Mouse (Mus musculus): ENCODE measurements around the gene Trim14. TPM values are rescaled to one million over a fixed set of nuclear protein-coding genes. Genes with fewer than 3 reads are reported as not detected.
A peak's percentile ranks its signal among the peaks of the same experiment; 100 is the strongest.

Gene Trim14
- polyA plus RNA-seq, 1 experiment from 2014 or later, result 2.3 TPM

DNA sequence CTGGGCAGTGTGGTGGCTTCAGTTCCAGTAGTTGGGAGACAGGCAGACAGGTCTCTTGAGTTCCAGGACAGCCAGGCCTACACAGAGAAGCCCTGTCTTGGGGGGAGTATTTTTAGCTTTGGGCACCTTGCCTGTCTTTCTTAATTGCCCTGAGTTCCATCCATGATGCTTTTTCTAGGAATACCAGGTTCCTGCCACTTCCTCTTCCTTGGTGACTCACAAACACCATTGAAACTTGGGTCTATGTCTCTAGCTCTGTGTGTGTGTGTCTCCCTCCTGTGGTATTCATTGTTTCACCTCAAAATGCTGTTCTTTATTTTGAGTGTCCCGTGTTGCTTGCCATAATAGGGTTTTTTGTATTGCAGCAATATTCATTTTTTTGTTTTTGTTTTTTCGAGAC lies 77.5 kb downstream of the Trim14 start:
- no peak overlapping the region for H3K27ac ChIP-seq (replicated peaks in 1 of 2; ENCODE audit: control insufficient read depth in 1 of 2, insufficient read depth in 1 of 2, low read depth in 2 of 2, low read length in 2 of 2)
- no peak overlapping the region for H3K4me3 ChIP-seq (ENCODE audit: control insufficient read depth in 1 of 2, insufficient read depth in 1 of 2, low read depth in 1 of 2, low read length in 2 of 2)
- 97% methylated on average over 2 of the region's 2 CpGs for WGBS
- H3K4me1 ChIP-seq (ENCODE audit: control insufficient read depth in 2 of 2, insufficient read depth in 2 of 2, low read length in 2 of 2), result peaks cover 9 to 48% of the 10 kb centered on the region in 2 experiments; a peak in 3 of 4 replicates
- no peaks in the 10 kb centered on the region for H3K27me3 ChIP-seq (ENCODE audit: control insufficient read depth, insufficient read depth, low read length)
- no peaks in the 10 kb centered on the region for H3K9me3 ChIP-seq (ENCODE audit: control insufficient read depth, low read length)
- H3K9ac ChIP-seq (ENCODE audit: low read length), result no peak overlapping the region
- H3K36me3 ChIP-seq (ENCODE audit: control insufficient read depth, insufficient read depth, low read length), result peaks cover 34% of the 10 kb centered on the region
- ATAC-seq (ENCODE audit: insufficient number of reproducible peaks, insufficient read depth, low FRiP score, low read depth), result no peak
- H3K4me2 ChIP-seq (ENCODE audit: low read length), result no peak overlapping the region

GRCm38 (mm10) chr4:46457186-46457585 lies 78.8 kb downstream of the Trim14 start:
- 90% methylated on average over 3 of the region's 3 CpGs for WGBS
- peaks cover 14 to 54% of the 10 kb centered on the region in 2 experiments for H3K4me1 ChIP-seq (ENCODE audit: control insufficient read depth in 2 of 2, insufficient read depth in 2 of 2, low read length in 2 of 2)
- no peaks in the 10 kb centered on the region for H3K9me3 ChIP-seq (ENCODE audit: control insufficient read depth, low read length)
- no peak overlapping the region for H3K4me2 ChIP-seq (ENCODE audit: low read length)
- no peaks in the 10 kb centered on the region for H3K27me3 ChIP-seq (ENCODE audit: control insufficient read depth, insufficient read depth, low read length)
- no peak overlapping the region for H3K27ac ChIP-seq (replicated peaks in 1 of 2; ENCODE audit: control insufficient read depth in 1 of 2, insufficient read depth in 1 of 2, low read depth in 2 of 2, low read length in 2 of 2)
- no peak overlapping the region for H3K9ac ChIP-seq (ENCODE audit: low read length)
- peaks cover 22% of the 10 kb centered on the region for H3K36me3 ChIP-seq (ENCODE audit: control insufficient read depth, insufficient read depth, low read length)
- H3K4me3 ChIP-seq (ENCODE audit: control insufficient read depth in 1 of 2, insufficient read depth in 1 of 2, low read depth in 1 of 2, low read length in 2 of 2), result no peak overlapping the region
- no peak for ATAC-seq (ENCODE audit: insufficient number of reproducible peaks, insufficient read depth, low FRiP score, low read depth)

GRCm38 (mm10) chr4:46456762-46457161 lies 79.2 kb downstream of the Trim14 start:
- Histone ChIP-seq H3K9ac (ENCODE audit: low read length) (no peak overlapping the region), H3K4me2 (ENCODE audit: low read length) (no peak overlapping the region), H3K27ac (replicated peaks in 1 of 2; ENCODE audit: control insufficient read depth in 1 of 2, insufficient read depth in 1 of 2, low read depth in 2 of 2, low read length in 2 of 2) (no peak overlapping the region), H3K4me3 (ENCODE audit: control insufficient read depth in 1 of 2, insufficient read depth in 1 of 2, low read depth in 1 of 2, low read length in 2 of 2) (no peak overlapping the region), H3K4me1 (ENCODE audit: control insufficient read depth in 2 of 2, insufficient read depth in 2 of 2, low read length in 2 of 2) (peaks cover 14 to 50% of the 10 kb centered on the region in 2 experiments), H3K9me3 (ENCODE audit: control insufficient read depth, low read length) (no peaks in the 10 kb centered on the region), H3K36me3 (ENCODE audit: control insufficient read depth, insufficient read depth, low read length) (peaks cover 19% of the 10 kb centered on the region), H3K27me3 (ENCODE audit: control insufficient read depth, insufficient read depth, low read length) (no peaks in the 10 kb centered on the region)
- WGBS, result 90% methylated on average over 4 of the region's 4 CpGs
- ATAC-seq (ENCODE audit: insufficient number of reproducible peaks, insufficient read depth, low FRiP score, low read depth), result no peak

GRCm38 (mm10) chr4:46454097-46454864 lies 81.7 kb downstream of the Trim14 start:
- H3K4me1 ChIP-seq (ENCODE audit: control insufficient read depth in 2 of 2, insufficient read depth in 2 of 2, low read length in 2 of 2), result peaks cover 14 to 49% of the 10 kb centered on the region in 2 experiments
- ATAC-seq (ENCODE audit: insufficient number of reproducible peaks, insufficient read depth, low FRiP score, low read depth), result no peak
- no peaks in the 10 kb centered on the region for H3K36me3 ChIP-seq (ENCODE audit: control insufficient read depth, insufficient read depth, low read length)
- no peak overlapping the region for H3K4me3 ChIP-seq (ENCODE audit: control insufficient read depth in 1 of 2, insufficient read depth in 1 of 2, low read depth in 1 of 2, low read length in 2 of 2)
- no peaks in the 10 kb centered on the region for H3K9me3 ChIP-seq (ENCODE audit: control insufficient read depth, low read length)
- H3K27me3 ChIP-seq (ENCODE audit: control insufficient read depth, insufficient read depth, low read length), result no peaks in the 10 kb centered on the region
- 68% methylated on average over 5 of the region's 5 CpGs for WGBS
- H3K27ac ChIP-seq (replicated peaks in 1 of 2; ENCODE audit: control insufficient read depth in 1 of 2, insufficient read depth in 1 of 2, low read depth in 2 of 2, low read length in 2 of 2), result no peak overlapping the region; a peak in 1 of 4 replicates
- peak overlapping the region; percentile 14 for H3K4me2 ChIP-seq (ENCODE audit: low read length)
- peak overlapping the region; percentile 18; the same call in 1 of the 2 replicates for H3K9ac ChIP-seq (ENCODE audit: low read length)

GRCm38 (mm10) chr4:46452855-46453719 lies 82.9 kb downstream of the Trim14 start:
- peak overlapping the region; percentile 93 to 99 for H3K4me3 ChIP-seq (ENCODE audit: control insufficient read depth in 1 of 2, insufficient read depth in 1 of 2, low read depth in 1 of 2, low read length in 2 of 2)
- H3K27me3 ChIP-seq (ENCODE audit: control insufficient read depth, insufficient read depth, low read length), result no peaks in the 10 kb centered on the region
- ATAC-seq (ENCODE audit: insufficient number of reproducible peaks, insufficient read depth, low FRiP score, low read depth), result no peak
- H3K36me3 ChIP-seq (ENCODE audit: control insufficient read depth, insufficient read depth, low read length), result no peaks in the 10 kb centered on the region
- 46% methylated on average over 13 of the region's 13 CpGs for WGBS
- H3K9me3 ChIP-seq (ENCODE audit: control insufficient read depth, low read length), result no peaks in the 10 kb centered on the region
- H3K4me1 ChIP-seq (ENCODE audit: control insufficient read depth in 2 of 2, insufficient read depth in 2 of 2, low read length in 2 of 2), result peaks cover 15 to 49% of the 10 kb centered on the region in 2 experiments
- peak overlapping the region; percentile 97 to 99; a peak in 3 of 4 replicates for H3K27ac ChIP-seq (replicated peaks in 1 of 2; ENCODE audit: control insufficient read depth in 1 of 2, insufficient read depth in 1 of 2, low read depth in 2 of 2, low read length in 2 of 2)
- peak overlapping the region; percentile 78 for H3K4me2 ChIP-seq (ENCODE audit: low read length)
- H3K9ac ChIP-seq (ENCODE audit: low read length), result peak overlapping the region; percentile 99

DNA sequence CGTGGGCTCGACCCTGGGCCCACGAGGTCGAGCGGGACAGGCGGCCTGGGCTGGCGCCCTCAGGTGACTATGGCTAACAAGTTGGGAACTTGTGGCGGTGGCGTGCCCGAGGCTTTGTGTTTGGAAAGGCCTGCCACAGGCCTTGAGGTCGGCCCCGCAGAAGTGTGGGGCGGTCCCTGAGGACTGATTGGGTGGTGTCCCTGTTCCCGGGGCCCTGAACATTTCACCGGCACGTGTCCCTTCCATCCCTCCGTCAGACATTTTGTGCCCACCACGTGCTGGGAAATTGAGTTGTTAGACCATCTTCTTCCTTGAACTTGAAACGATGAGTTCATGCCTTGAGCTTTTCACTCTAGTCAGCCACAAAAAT lies 83.5 kb downstream of the Trim14 start:
- Histone ChIP-seq H3K4me1 (ENCODE audit: control insufficient read depth in 2 of 2, insufficient read depth in 2 of 2, low read length in 2 of 2) (peaks cover 14 to 43% of the 10 kb centered on the region in 2 experiments), H3K27ac (replicated peaks in 1 of 2; ENCODE audit: control insufficient read depth in 1 of 2, insufficient read depth in 1 of 2, low read depth in 2 of 2, low read length in 2 of 2) (peak overlapping the region; percentile 97 to 99), H3K9me3 (ENCODE audit: control insufficient read depth, low read length) (no peaks in the 10 kb centered on the region), H3K36me3 (ENCODE audit: control insufficient read depth, insufficient read depth, low read length) (no peaks in the 10 kb centered on the region), H3K4me3 (ENCODE audit: control insufficient read depth in 1 of 2, insufficient read depth in 1 of 2, low read depth in 1 of 2, low read length in 2 of 2) (peak overlapping the region; percentile 93 to 99), H3K9ac (ENCODE audit: low read length) (peak overlapping the region; percentile 99), H3K4me2 (ENCODE audit: low read length) (peak overlapping the region; percentile 78), H3K27me3 (ENCODE audit: control insufficient read depth, insufficient read depth, low read length) (no peaks in the 10 kb centered on the region)
- 0% methylated on average over 19 of the region's 19 CpGs for WGBS
- ATAC-seq (ENCODE audit: insufficient number of reproducible peaks, insufficient read depth, low FRiP score, low read depth), result peak; percentile 18; the same call in 1 of the 2 replicates

- Histone ChIP-seq H3K4me2 (ENCODE audit: low read length) (peak overlapping the region; percentile 78), H3K4me1 (ENCODE audit: control insufficient read depth in 2 of 2, insufficient read depth in 2 of 2, low read length in 2 of 2) (peaks cover 14 to 38% of the 10 kb centered on the region in 2 experiments), H3K9me3 (ENCODE audit: control insufficient read depth, low read length) (no peaks in the 10 kb centered on the region), H3K36me3 (ENCODE audit: control insufficient read depth, insufficient read depth, low read length) (no peaks in the 10 kb centered on the region), H3K27ac (replicated peaks in 1 of 2; ENCODE audit: control insufficient read depth in 1 of 2, insufficient read depth in 1 of 2, low read depth in 2 of 2, low read length in 2 of 2) (peak overlapping the region; percentile 97 to 99), H3K4me3 (ENCODE audit: control insufficient read depth in 1 of 2, insufficient read depth in 1 of 2, low read depth in 1 of 2, low read length in 2 of 2) (peak overlapping the region; percentile 93 to 99), H3K27me3 (ENCODE audit: control insufficient read depth, insufficient read depth, low read length) (no peaks in the 10 kb centered on the region), H3K9ac (ENCODE audit: low read length) (peak overlapping the region; percentile 99)
- under 1% methylated on average over 99 of the region's 111 CpGs for WGBS
- peak; percentile 23 for ATAC-seq (ENCODE audit: insufficient number of reproducible peaks, insufficient read depth, low FRiP score, low read depth)
These were observed 84.0 kb downstream of the Trim14 start for GRCm38 (mm10) chr4:46451758-46452480.
